Mouse (Mus musculus) lung, adult 2 months (tissue): ENCODE results near the gene Hspb9. TPM values are rescaled to one million over a fixed set of nuclear protein-coding genes. Genes with fewer than 3 reads are reported as not detected.

Source experiments
- DNase-seq: peaks from one replicate; pipeline ENCODE4 v3.0.0; 2022
- H3K4me1 ChIP-seq: fragments of 200-500 bp; 2 replicates; pipeline ENCODE4 v1.6.1; 2011; ENCODE audit warnings: low read length; ENCODE audit not compliant: control insufficient read depth, insufficient read depth
- H3K4me3 ChIP-seq: fragments of 200-500 bp; replicated peaks from 2 replicates; pipeline ENCODE3; 2011; ENCODE audit warnings: low read depth, mild to moderate bottlenecking, control low read depth, low read length; ENCODE audit errors: extremely low read depth
- CTCF ChIP-seq: fragments of 200-500 bp; IDR thresholded peaks from 2 replicates; pipeline ENCODE4 v1.5.1; 2011; ENCODE audit warnings: mild to moderate bottlenecking, low read length, control low read depth; ENCODE audit not compliant: insufficient read depth
- POLR2A ChIP-seq: fragments of 200-500 bp; IDR thresholded peaks from 2 replicates; pipeline ENCODE4 v1.6.1; 2011; ENCODE audit warnings: low read depth, mild to moderate bottlenecking, control low read depth, low read length, borderline replicate concordance; ENCODE audit errors: extremely low read depth
- WGBS: fragments of 180-500 bp; shearing (Covaris S2); methylation state at CpG from one replicate; pipeline ENCODE4 v1.1.7; 2018; 5-methylcytosine and 5-hydroxymethylcytosine counted together
- polyA plus RNA-seq: library from polyadenylated mRNA; depleted of rRNA; stranded (reverse); fragments of >200 nt; gene quantifications from 2 replicates; pipeline ENCODE4 v1.2.3, GENCODE M21; 2012; rRNA removed

Gene Hspb9
- polyA plus RNA-seq = 0.36 TPM in 1 of 2 replicates, not detected in the other

DNA sequence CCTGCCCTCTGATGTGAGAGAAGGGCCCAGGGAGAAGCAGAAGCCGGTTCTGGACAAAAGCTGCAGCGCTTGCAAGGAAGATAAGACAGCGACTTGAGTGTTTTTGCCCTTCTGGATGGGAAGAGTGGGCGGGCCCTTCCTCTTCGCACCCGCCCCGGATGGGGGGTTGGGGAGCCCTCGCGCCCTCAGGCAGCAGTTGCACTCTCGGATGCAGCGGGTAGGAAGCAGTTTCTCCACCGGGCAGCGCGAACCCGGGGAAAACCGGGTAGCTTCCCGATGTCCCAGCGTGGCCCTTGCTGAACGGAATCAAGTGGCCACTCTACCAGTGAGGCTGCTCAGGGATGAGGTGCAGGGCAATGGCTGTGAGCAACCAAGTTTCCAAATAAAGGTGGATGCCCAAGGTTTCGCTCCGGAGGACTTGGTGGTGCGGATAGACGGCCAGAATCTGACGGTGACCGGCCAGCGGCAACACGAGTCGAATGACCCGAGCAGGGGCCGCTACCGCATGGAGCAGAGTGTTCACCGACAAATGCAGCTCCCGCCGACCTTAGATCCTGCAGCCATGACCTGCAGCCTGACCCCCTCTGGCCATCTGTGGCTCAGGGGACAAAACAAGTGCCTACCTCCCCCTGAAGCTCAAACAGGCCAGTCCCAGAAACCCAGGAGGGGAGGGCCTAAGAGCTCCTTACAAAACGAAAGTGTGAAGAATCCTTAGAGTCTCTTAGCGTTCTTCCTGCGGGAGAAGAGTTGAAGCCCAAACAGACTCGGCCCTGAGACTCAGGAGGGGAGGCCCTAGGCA is at the start of gene Hspb9:
Gene Hspb9 (plus strand): TSS at position 116 of the 799 bp plus-strand sequence.
- 6% methylated on average over 38 of the region's 38 CpGs for WGBS
- TF ChIP-seq CTCF (no peak), POLR2A (peak; percentile 76; the same call in 1 of the 2 replicates)
- DNase-seq = peak; percentile 67
- H3K4me1 ChIP-seq = peaks cover 16% of the 10 kb centered on the region
- H3K4me3 ChIP-seq = peak within 1 kb of the TSS; percentile 56

DNA sequence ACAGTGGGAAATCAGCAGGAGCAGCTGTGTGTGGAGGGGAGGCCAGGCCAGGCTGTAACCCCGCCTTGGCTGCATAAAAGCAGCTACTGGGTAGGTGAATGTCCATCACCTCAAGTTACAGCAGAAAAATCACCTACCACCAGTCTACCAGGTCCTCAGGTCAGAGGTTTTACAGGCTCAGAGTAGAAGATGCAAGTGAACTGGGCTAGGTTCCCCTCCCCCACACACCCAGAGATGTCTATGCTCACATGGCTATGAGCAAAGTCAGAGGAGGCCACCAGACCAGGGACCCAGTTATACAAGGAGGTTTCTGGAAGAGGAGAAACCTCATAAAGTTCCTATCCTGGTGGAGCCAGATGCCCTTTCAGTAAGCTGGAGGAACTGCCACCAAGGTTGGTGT is 42.6 kb upstream of the Hspb9 start:
- 82% methylated on average over 1 of the region's 1 CpGs for WGBS
- no peak for TF ChIP-seq CTCF
- TF ChIP-seq POLR2A = no peak
- Histone ChIP-seq H3K4me1 (no peaks in the 10 kb centered on the region), H3K4me3 (no peak overlapping the region)
- DNase-seq = no peak

DNA sequence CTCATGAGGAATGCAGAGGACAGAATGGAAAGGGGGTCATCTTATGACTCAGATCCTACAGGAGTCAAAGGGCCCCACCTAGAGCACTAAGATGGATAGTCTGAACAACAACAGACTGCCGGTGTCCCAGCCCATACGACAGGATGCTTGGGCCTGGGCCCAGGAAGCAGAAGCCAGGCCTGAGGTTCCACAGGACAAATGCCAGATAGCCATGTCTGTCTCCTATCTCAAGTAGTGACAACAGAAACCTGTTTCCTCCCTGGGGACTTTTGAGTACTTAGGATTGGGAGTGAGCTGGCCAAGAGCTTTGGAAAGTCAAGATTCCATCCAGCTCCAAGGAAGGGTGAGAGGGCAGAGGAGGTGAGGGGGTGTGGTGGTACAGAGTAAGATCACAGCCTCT is 41.7 kb upstream of the Hspb9 start:
- no peak overlapping the region for H3K4me3 ChIP-seq
- TF ChIP-seq POLR2A = no peak
- TF ChIP-seq CTCF = no peak
- no peak for DNase-seq
- H3K4me1 ChIP-seq = no peaks in the 10 kb centered on the region
- WGBS = 38% methylated on average over 2 of the region's 2 CpGs

DNA sequence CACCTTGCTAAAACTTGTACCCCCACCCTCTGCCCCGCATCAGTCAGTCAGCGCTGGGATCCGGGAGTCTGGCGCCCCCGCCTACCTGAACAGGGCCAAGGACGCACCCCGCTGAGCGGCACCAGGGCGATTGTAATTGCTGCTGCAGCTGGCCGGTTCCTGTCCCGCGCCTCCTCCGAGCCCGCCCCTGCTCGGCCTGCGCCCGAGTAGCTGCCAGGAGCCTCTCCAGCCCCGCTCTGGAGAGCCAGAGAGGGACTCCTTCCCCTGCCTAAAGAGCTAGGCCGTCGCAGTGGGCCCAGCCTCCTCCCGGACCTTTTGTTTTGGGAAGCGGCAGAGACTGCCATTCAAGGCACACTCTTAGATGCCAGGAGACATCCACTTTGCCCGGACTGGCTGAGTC is 40.5 kb upstream of the Hspb9 start:
- DNase-seq = peak; percentile 13
- H3K4me3 ChIP-seq = no peak overlapping the region
- WGBS = 11% methylated on average over 23 of the region's 23 CpGs
- H3K4me1 ChIP-seq = no peaks in the 10 kb centered on the region
- TF ChIP-seq POLR2A (no peak), CTCF (no peak)

DNA sequence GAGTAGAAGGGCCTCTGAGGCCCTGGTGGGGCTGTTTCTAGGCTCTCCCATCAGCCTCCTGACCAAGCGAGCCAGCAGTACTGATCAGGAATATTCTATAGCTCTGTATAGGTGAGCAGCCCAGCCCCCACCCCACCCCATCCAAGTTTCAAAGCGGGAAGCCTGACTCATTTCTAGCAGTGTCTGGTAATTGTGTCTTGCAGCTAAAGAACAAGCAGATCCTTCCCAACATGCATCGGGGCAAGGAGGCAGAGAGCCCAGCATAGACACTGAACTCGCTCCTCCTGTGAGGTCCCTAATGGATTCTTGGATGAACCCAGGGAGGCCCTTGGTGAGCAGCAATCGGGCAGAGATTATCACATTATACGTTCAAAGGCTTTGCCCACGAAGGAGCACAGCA is 35.8 kb upstream of the Hspb9 start:
- DNase-seq = no peak
- 50% methylated on average over 7 of the region's 7 CpGs for WGBS
- TF ChIP-seq CTCF (no peak), POLR2A (no peak)
- Histone ChIP-seq H3K4me1 (no peaks in the 10 kb centered on the region), H3K4me3 (no peak overlapping the region)

DNA sequence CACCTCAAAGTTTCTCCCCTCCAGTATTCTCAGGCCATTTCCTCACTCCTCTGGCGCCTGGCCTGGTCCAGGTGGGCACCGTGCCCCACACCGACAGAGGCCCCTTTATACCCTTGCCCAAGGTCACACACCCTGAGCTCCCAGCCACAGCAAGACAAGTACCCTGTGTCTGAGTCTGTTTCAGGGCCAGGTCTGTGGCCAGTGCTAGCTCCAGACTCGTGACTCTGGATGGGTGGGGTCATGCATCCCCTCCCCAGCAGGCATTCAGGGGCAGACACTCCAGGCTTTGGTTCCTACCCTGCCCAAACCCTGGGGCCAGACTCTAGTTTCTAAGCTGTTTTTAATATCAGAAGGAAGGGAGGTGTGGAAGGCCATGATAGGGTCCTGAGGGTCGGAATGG is 31.8 kb upstream of the Hspb9 start:
- no peak overlapping the region for H3K4me3 ChIP-seq
- H3K4me1 ChIP-seq = no peaks in the 10 kb centered on the region
- TF ChIP-seq CTCF (no peak), POLR2A (no peak)
- WGBS = 80% methylated on average over 5 of the region's 5 CpGs
- no peak for DNase-seq

DNA sequence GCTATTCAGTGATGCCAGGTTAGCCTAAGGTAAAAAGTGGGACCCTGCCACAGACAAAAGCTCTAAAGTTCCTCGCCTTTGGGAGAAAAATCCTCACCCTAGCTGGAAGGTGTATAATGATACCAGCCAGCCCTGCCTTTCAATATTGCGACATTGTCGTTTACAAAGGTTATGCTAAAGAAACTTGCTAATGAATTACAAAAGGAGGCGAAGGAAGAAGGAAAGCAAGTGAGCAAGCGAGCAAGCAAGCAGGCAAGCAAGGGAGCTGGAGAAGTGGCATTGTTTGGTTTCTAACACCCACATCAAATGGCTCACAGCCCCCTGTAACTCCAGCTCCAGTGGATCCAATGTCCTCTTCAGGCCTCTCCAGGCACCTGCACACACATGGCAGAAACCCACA is 31.1 kb upstream of the Hspb9 start:
- 81% methylated on average over 5 of the region's 5 CpGs for WGBS
- Histone ChIP-seq H3K4me1 (no peaks in the 10 kb centered on the region), H3K4me3 (no peak overlapping the region)
- DNase-seq = no peak
- TF ChIP-seq CTCF (no peak), POLR2A (no peak)

DNA sequence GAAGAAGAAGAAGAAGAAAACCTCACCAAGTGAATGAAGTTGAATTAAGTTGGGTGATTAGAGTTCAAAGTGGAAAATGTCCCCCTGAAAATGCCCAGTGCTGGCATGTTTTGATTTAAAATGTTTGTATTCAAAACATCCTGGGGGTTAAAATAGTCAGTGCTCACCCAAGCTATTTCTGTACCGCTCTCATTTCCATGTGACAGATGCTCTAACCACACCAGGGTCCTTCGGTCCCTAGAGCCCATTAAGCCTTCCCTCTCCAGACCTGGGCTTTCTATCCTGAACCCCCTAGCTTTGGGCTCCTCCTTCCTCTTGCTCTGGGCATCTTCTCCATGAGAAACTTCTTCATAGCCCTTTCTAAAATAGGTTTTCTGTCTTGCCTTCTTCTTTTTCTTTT is 29.6 kb upstream of the Hspb9 start:
- Histone ChIP-seq H3K4me3 (no peak overlapping the region), H3K4me1 (no peaks in the 10 kb centered on the region)
- no peak for DNase-seq
- TF ChIP-seq POLR2A = no peak
- TF ChIP-seq CTCF = no peak
- 65% methylated on average over 2 of the region's 2 CpGs for WGBS

DNA sequence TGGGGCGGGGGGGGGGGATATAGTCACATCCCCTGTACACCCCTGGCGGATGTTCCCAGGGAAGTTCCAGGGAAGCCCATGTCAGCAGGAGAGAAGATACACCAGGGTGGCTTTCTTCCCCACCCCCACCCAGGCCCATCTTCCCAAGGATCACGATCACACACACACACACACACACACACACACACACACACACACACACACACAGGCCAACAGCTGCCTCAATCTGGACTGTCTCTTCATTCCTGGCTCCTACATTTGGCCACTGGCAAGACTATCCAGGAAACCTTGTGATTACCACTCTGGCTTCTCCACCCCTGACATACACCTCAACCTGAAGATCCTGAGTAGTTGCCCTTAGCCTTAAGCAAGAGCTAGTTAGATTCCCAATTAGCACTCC is 28.3 kb upstream of the Hspb9 start:
- Histone ChIP-seq H3K4me3 (no peak overlapping the region), H3K4me1 (no peaks in the 10 kb centered on the region)
- no peak for TF ChIP-seq POLR2A
- no peak for TF ChIP-seq CTCF
- DNase-seq = no peak
- WGBS = 72% methylated on average over 3 of the region's 3 CpGs

DNA sequence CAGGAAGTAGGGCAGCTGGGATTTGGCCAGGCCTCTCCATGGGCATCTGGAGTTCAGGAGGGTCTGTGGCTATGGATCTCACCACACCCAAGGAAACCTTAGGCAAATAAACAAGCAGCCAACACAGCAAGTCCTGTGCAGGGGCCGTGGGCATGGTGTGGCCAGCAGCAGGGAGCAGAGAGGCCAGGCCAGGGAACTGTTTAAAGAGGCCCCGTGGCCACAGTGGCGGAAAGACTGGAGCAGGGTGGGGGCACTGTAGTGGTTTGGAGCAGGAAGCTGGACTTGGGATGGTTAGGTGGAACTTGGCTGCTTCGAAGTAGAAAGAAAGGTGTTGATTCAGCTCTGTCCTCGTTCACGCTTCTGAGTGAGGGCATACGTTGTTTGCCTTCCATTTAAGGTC is 26.4 kb upstream of the Hspb9 start:
- Histone ChIP-seq H3K4me1 (no peaks in the 10 kb centered on the region), H3K4me3 (no peak overlapping the region)
- WGBS = 65% methylated on average over 7 of the region's 7 CpGs
- TF ChIP-seq POLR2A (no peak), CTCF (no peak)
- no peak for DNase-seq
